Mouse (Mus musculus) intestine, postnatal 0 days (tissue): ENCODE results near the gene Ankrd28. TPM values are rescaled to one million over a fixed set of nuclear protein-coding genes. Genes with fewer than 3 reads are reported as not detected.

Source experiments
- ATAC-seq: fragments of 200-750 bp; cut with Nextera tagmentation; 2 replicates; pipeline ENCODE4 v1.8.0; 2017; ENCODE audit warnings: mild to moderate bottlenecking, moderate TSS enrichment, moderate library complexity
- H3K27ac ChIP-seq: fragments of 300-500 bp; sonication (generic); 2 replicates; pipeline ENCODE4 v1.5.1; 2014; ENCODE audit warnings: mild to moderate bottlenecking, low read depth, low read length, moderate library complexity
- H3K27me3 ChIP-seq: fragments of 300-500 bp; sonication (generic); replicated peaks from 2 replicates; pipeline ENCODE4 v1.6.1; 2014; ENCODE audit warnings: low read length, mixed read lengths; ENCODE audit not compliant: control insufficient read depth, insufficient read depth
- H3K36me3 ChIP-seq: fragments of 300-500 bp; sonication (generic); 2 replicates; pipeline ENCODE4 v1.6.1; 2014; ENCODE audit warnings: mild to moderate bottlenecking, moderate library complexity; ENCODE audit not compliant: control insufficient read depth, insufficient read depth
- H3K4me1 ChIP-seq: fragments of 300-500 bp; sonication (generic); replicated peaks from 2 replicates; pipeline ENCODE4 v1.6.1; 2014; ENCODE audit warnings: antibody characterized with exemption, low read length, mixed read lengths; ENCODE audit not compliant: control insufficient read depth, insufficient read depth
- H3K4me2 ChIP-seq: fragments of 300-500 bp; sonication (generic); replicated peaks from 2 replicates; pipeline ENCODE4 v1.6.1; 2014; ENCODE audit warnings: low read depth, mild to moderate bottlenecking, moderate library complexity
- H3K4me3 ChIP-seq: fragments of 300-500 bp; sonication (generic); 2 replicates; pipeline ENCODE4 v1.5.1; 2014; ENCODE audit warnings: low read depth, low read length
- H3K9ac ChIP-seq: fragments of 300-500 bp; sonication (generic); 2 replicates; pipeline ENCODE4 v1.6.1; 2014; ENCODE audit warnings: mild to moderate bottlenecking, low read depth, low read length
- H3K9me3 ChIP-seq: fragments of 300-500 bp; sonication (generic); 2 replicates; pipeline ENCODE4 v1.6.1; 2016; ENCODE audit warnings: mixed run types; ENCODE audit not compliant: control insufficient read depth
- CTCF ChIP-seq: sonication (generic); IDR thresholded peaks from 2 replicates; pipeline ENCODE4 v1.5.1; 2016; ENCODE audit warnings: low read depth, mild to moderate bottlenecking, control low read depth, antibody characterized with exemption, moderate library complexity
- WGBS: fragments of 180-500 bp; shearing (Covaris S2); extraction: QIAGEN DNeasy Blood & Tissue Kit; methylation state at CpG from one replicate; pipeline ENCODE4 v1.1.7; 2014; 5-methylcytosine and 5-hydroxymethylcytosine counted together
- polyA plus RNA-seq: library from polyadenylated mRNA; unstranded; fragments of >200 nt; fragmentation: Nextera tagmentation; extraction: Ambion mirVana; gene quantifications from 2 replicates; pipeline ENCODE4 v1.2.1, GENCODE M21; 2015

Ankrd28 gene
- polyA plus RNA-seq, 1 experiment from 2014 or later, result 3.9 TPM

DNA sequence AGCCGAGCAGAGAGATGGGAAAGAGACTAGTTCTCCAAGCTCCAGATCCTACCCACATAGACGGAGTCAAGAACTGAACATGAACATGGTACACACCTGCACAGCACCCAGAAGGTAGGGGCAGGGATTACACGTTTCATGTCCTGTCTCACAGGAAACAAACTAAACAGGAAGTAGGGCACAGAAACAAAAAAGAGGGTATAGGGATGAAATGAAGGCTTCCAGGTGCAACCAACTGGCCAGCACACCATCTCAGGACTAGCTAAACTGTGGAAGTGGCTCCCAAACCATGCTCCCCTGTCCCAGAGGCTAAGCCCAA is 133.5 kb downstream of the Ankrd28 start:
- Histone ChIP-seq H3K9me3 (no peaks in the 10 kb centered on the region), H3K27ac (no peak overlapping the region), H3K9ac (no peak overlapping the region), H3K4me2 (no peak overlapping the region), H3K4me3 (no peak overlapping the region), H3K27me3 (no peaks in the 10 kb centered on the region), H3K36me3 (peaks cover 26% of the 10 kb centered on the region), H3K4me1 (no peaks in the 10 kb centered on the region)
- no peak for TF ChIP-seq CTCF
- WGBS, result 86% methylated on average over 3 of the region's 3 CpGs
- ATAC-seq, result no peak

GRCm38 (mm10) chr14:31696206-31696984 is 134.1 kb downstream of the Ankrd28 start:
- H3K4me3 ChIP-seq, result no peak overlapping the region
- no peak for ATAC-seq
- no peak overlapping the region for H3K27ac ChIP-seq
- WGBS, result 86% methylated on average over 9 of the region's 9 CpGs
- H3K27me3 ChIP-seq, result no peaks in the 10 kb centered on the region
- H3K4me2 ChIP-seq, result no peak overlapping the region
- no peaks in the 10 kb centered on the region for H3K4me1 ChIP-seq
- H3K9ac ChIP-seq, result no peak overlapping the region
- TF ChIP-seq CTCF, result no peak
- H3K9me3 ChIP-seq, result no peaks in the 10 kb centered on the region
- peaks cover 21% of the 10 kb centered on the region for H3K36me3 ChIP-seq

DNA sequence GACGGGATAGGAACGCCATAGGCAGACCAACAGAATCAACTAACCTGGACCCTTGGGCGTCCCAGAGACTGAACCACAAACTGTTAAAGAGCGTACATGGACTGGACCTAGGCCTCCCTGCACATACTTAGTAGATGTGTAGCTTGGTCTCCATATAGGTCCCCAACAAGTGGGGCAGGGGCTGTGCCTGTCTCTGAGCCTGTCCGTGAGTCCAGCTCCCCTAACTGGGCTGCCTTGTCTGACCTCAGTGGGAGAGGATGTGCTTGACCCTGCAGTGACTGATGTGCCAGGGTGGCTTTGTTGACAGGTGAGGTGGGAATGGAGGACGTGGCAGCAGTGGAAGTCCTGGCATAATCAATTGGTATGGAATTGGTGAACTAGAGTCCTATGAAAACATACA is 137.9 kb downstream of the Ankrd28 start:
- Histone ChIP-seq H3K9ac (no peak overlapping the region), H3K27ac (no peak overlapping the region), H3K4me2 (no peak overlapping the region), H3K4me3 (no peak overlapping the region), H3K9me3 (no peaks in the 10 kb centered on the region), H3K27me3 (no peaks in the 10 kb centered on the region), H3K36me3 (peaks cover 8% of the 10 kb centered on the region), H3K4me1 (no peaks in the 10 kb centered on the region)
- ATAC-seq, result no peak
- TF ChIP-seq CTCF, result no peak
- WGBS, result 87% methylated on average over 6 of the region's 6 CpGs

DNA sequence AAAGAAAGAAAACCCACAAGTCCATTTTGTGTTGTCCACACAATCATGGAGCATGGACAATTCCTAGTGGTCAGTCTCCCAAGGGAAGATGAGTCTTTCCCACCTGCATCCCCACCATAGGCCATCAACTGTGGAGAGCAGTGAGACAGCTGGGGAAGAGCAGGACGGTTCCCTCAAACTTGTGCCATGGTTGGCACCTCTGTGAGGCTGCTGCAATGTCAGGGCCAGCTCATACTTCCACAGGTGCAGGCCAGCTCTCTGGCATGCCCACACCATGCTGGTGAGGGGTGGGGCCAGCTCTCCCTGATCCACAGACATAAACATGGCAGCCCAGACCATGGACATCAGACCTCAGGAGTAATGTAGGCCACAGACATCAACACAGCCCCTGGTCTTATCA is 144.2 kb downstream of the Ankrd28 start:
- Histone ChIP-seq H3K27me3 (no peaks in the 10 kb centered on the region), H3K9me3 (no peaks in the 10 kb centered on the region), H3K4me2 (no peak overlapping the region), H3K4me1 (no peaks in the 10 kb centered on the region), H3K36me3 (no peaks in the 10 kb centered on the region), H3K27ac (no peak overlapping the region), H3K9ac (no peak overlapping the region), H3K4me3 (no peak overlapping the region)
- no peak for ATAC-seq
- TF ChIP-seq CTCF, result no peak
- WGBS, result 88% methylated on average over 1 of the region's 1 CpGs

DNA sequence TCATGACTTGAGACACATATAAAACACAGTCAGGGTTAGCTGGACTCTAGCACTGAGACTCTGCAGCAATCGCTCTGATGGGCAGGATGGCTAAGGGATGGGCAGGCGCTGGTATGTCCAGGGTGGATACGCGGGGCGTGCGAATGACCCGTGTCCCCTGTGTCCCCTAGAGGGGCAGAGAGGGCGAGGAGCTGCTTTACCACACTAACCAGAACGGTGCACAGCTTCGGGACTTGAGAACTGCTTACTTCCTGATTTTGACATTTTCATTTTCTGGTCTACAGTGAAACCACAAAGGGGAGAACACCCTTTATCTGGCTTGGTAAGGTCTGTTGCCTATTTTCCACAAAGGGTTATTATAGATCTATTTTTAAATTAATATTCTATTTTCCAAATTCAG is 144.8 kb downstream of the Ankrd28 start:
- WGBS, result 87% methylated on average over 10 of the region's 10 CpGs
- no peak overlapping the region for H3K9ac ChIP-seq
- H3K4me1 ChIP-seq, result no peaks in the 10 kb centered on the region

GRCm38 (mm10) chr14:31684343-31685040 is 146.0 kb downstream of the Ankrd28 start:
- no peak for ATAC-seq
- H3K9ac ChIP-seq, result no peak overlapping the region

More for the DNA sequence above, 144.8 kb downstream of the Ankrd28 start:
- H3K9me3 ChIP-seq, result no peaks in the 10 kb centered on the region
- no peaks in the 10 kb centered on the region for H3K36me3 ChIP-seq
- no peak for TF ChIP-seq CTCF
- H3K27ac ChIP-seq, result no peak overlapping the region
- H3K27me3 ChIP-seq, result no peaks in the 10 kb centered on the region
- H3K4me2 ChIP-seq, result no peak overlapping the region
- no peak overlapping the region for H3K4me3 ChIP-seq
- no peak for ATAC-seq

More at GRCm38 (mm10) chr14:31684343-31685040, 146.0 kb downstream of the Ankrd28 start:
- 61% methylated on average over 7 of the region's 7 CpGs for WGBS
- Histone ChIP-seq H3K36me3 (no peaks in the 10 kb centered on the region), H3K27ac (no peak overlapping the region), H3K4me1 (no peaks in the 10 kb centered on the region), H3K4me2 (no peak overlapping the region), H3K4me3 (no peak overlapping the region), H3K27me3 (no peaks in the 10 kb centered on the region), H3K9me3 (no peaks in the 10 kb centered on the region)
- no peak for TF ChIP-seq CTCF
